8 mouse cellular contexts compared by ENCODE assay signal in the genomic region with DNA sequence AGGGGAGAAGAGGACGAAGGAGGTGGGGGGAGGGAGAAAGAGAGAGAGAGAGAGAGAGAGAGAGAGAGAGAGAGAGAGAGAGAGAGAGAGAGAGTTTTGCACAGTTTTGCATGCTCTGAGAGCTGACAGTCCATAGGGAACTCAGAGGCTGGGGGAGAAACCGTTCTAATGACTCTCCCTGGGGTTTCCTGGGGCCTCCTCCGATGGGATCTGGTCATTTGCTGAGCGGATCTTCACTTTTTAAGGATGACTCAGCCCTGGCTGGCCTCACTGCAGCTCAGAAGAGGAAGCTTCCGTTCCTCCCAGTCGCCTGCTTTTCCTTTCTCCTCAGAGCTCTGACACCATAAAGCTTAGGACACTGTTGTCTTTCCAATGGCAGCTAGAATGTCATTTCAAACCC.
DNase-seq lines count a peak whose midpoint lies in the region; ATAC-seq lines count a peak whose summit lies in the region.

No protein-coding gene starts in this region.

- peak; percentile 27 to 49 for DNase-seq in adrenal gland, adult (ENCODE audit: inconsistent age in 2 of 2, low spot score in 1 of 2)
- no peak for DNase-seq in adrenal gland, adult 18-20 months (ENCODE audit: low spot score in 2 of 2)
- peak; percentile 14 for DNase-seq in urinary bladder, postnatal 14 days (ENCODE audit: low spot score)
- no peak for DNase-seq in urinary bladder, postnatal 10 days (ENCODE audit: low spot score)
- peak; percentile 26 for DNase-seq in heart, postnatal 4 days
- DNase-seq in layer of hippocampus, postnatal 36 days, result no peak
- no peak for DNase-seq in spleen, adult 12 weeks (ENCODE audit: low spot score)

- no peaks in the 10 kb centered on the region for H3K9me3 ChIP-seq in neural tube, embryonic 13.5 days

- no peaks in the 10 kb centered on the region for H3K27me3 ChIP-seq in neural tube, embryonic 13.5 days

- H3K4me1 ChIP-seq in neural tube, embryonic 13.5 days (replicated peaks), result peaks cover 24% of the 10 kb centered on the region

- ATAC-seq in neural tube, embryonic 13.5 days (ENCODE audit: low read depth), result no peak

- no peak overlapping the region for H3K27ac ChIP-seq in neural tube, embryonic 13.5 days (replicated peaks)

- H3K4me3 ChIP-seq in neural tube, embryonic 13.5 days, result no peak overlapping the region

- H3K9ac ChIP-seq in neural tube, embryonic 13.5 days, result peak overlapping the region; percentile 22; the same call in 1 of the 2 replicates

- 4% methylated on average over 6 of the region's 6 CpGs for whole genome bisulfite sequencing in neural tube, embryonic 13.5 days

- no peak overlapping the region; the same call in 1 of the 2 replicates for H3K4me2 ChIP-seq in neural tube, embryonic 13.5 days

- H3K36me3 ChIP-seq in neural tube, embryonic 13.5 days, result no peaks in the 10 kb centered on the region

Comparison
In these comparisons a context has a peak if more than half of its experiments do, and no peak if none do; other contexts are left out.
1. DNase-seq: peak in adrenal gland, adult (2 of 2), urinary bladder, postnatal 14 days (single experiment) and heart, postnatal 4 days (single experiment); none in adrenal gland, adult 18-20 months (0 of 2), urinary bladder, postnatal 10 days (single experiment), layer of hippocampus, postnatal 36 days (0 of 2) and spleen, adult 12 weeks (single experiment).